Mouse (Mus musculus) ES-E14 (cell line): ENCODE results near the gene Cryba4. TPM values are rescaled to one million over a fixed set of nuclear protein-coding genes. Genes with fewer than 3 reads are reported as not detected.
A peak's percentile ranks its signal among the peaks of the same experiment; 100 is the strongest.

Source experiments
- DNase-seq: peaks from one replicate; pipeline ENCODE4 v3.0.0-alpha.2; 2013; ENCODE audit warnings: low read depth, low spot score
- H3K27ac ChIP-seq: 2 replicates; pipeline ENCODE4 v1.5.1; 2012; ENCODE audit warnings: low read depth, mild to moderate bottlenecking, low read length, moderate library complexity, mixed read lengths; ENCODE audit not compliant: poor library complexity, insufficient read depth, severe bottlenecking
- H3K36me3 ChIP-seq: 2 replicates; pipeline ENCODE4 v1.6.1; 2012; ENCODE audit warnings: mild to moderate bottlenecking, low read length, moderate library complexity, mixed read lengths; ENCODE audit not compliant: control insufficient read depth, poor library complexity, insufficient read depth, severe bottlenecking
- H3K4me1 ChIP-seq, 2 experiments: fragments of 150-350 bp in 1 of 2; sonication (generic) in 1 of 2; 2 replicates each; pipeline ENCODE4 v1.6.1; 2012; ENCODE audit warnings: low read length in 2 of 2, mild to moderate bottlenecking in 1 of 2, mixed read lengths in 1 of 2; ENCODE audit not compliant: control insufficient read depth in 2 of 2, insufficient read depth in 2 of 2, poor library complexity in 1 of 2
- H3K4me3 ChIP-seq, 2 experiments: fragments of 150-350 bp in 1 of 2; sonication (generic) in 1 of 2; 2 replicates each; pipeline ENCODE4 v1.5.1; 2012; ENCODE audit warnings: low read length in 2 of 2, low read depth in 1 of 2, mild to moderate bottlenecking in 1 of 2, mixed read lengths in 1 of 2; ENCODE audit not compliant: insufficient read depth in 1 of 2, poor library complexity in 1 of 2, severe bottlenecking in 1 of 2
- H3K9ac ChIP-seq: 2 replicates; pipeline ENCODE4 v1.6.1; 2012; ENCODE audit warnings: low read depth, mild to moderate bottlenecking, low read length, mixed read lengths; ENCODE audit not compliant: poor library complexity, insufficient read depth, severe bottlenecking
- H3K9me3 ChIP-seq: fragments of 150-350 bp; sonication (generic); 2 replicates; pipeline ENCODE4 v1.6.1; 2012; ENCODE audit warnings: low read depth, mild to moderate bottlenecking, low read length; ENCODE audit not compliant: control insufficient read depth, insufficient read depth
- CHD2 ChIP-seq: IDR thresholded peaks from 2 replicates; pipeline ENCODE4 v1.6.1; 2014; ENCODE audit warnings: mild to moderate bottlenecking, low read depth, low read length, inconsistent platforms
- HCFC1 ChIP-seq: IDR thresholded peaks from 2 replicates; pipeline ENCODE4 v1.6.1; 2012; ENCODE audit warnings: low read length, inconsistent platforms, borderline replicate concordance; ENCODE audit not compliant: insufficient read depth
- MAFK ChIP-seq: IDR thresholded peaks from 2 replicates; pipeline ENCODE4 v1.6.1; 2014; ENCODE audit warnings: mild to moderate bottlenecking, low read depth, low read length, inconsistent platforms; ENCODE audit not compliant: insufficient read depth
- ZC3H11A ChIP-seq: IDR thresholded peaks from 2 replicates; pipeline ENCODE4 v1.6.1; 2012; ENCODE audit warnings: low read depth, mild to moderate bottlenecking, inconsistent platforms, low read length, borderline replicate concordance
- ZNF384 ChIP-seq: IDR thresholded peaks from 2 replicates; pipeline ENCODE4 v1.6.1; 2012; ENCODE audit warnings: low read depth, low read length, inconsistent platforms
- in situ Hi-C, 2 experiments: fragments of 600-800 bp; cut with MboI; formaldehyde crosslinking; loops; one replicate each; pipeline ENCODE4 v1.15.1; 2025; ENCODE audit warnings: low sequenced_read_pairs in 2 of 2, inconsistent platforms in 1 of 2; ENCODE audit not compliant: unreplicated experiment in 2 of 2
- total RNA-seq: library from RNA; depleted of rRNA; stranded (reverse); fragments of 300-350 nt; gene quantifications from 2 replicates; pipeline ENCODE4 v1.2.3, GENCODE M21; 2012

Cryba4 gene
- total RNA-seq, 1 experiment, result 0.31 TPM

DNA sequence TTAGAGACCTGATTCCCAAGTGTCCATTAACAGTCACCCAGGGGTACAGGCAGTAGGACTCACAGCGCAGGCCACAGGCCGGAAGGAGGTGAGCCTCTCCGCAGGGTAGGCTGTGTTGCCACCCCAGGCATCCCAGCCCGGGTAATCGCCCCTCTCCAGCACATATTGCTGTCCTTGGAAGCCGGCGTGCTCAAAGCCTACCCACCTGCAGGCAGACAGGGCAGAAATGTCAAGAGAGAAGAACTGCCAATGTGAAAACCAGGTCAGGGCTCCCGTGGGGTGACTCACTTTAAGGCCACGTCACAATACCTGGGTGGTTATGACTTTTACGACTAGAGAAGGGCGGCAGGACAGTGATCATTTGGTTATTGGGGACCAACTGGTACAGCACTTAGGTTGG lies 3.2 kb downstream of the Cryba4 start:
- Histone ChIP-seq H3K9me3 (no peaks in the 10 kb centered on the region), H3K9ac (no peak overlapping the region), H3K27ac (no peak overlapping the region), H3K36me3 (no peaks in the 10 kb centered on the region), H3K4me1 (peaks cover 0 to 19% of the 10 kb centered on the region in 2 experiments; a peak in 2 of 4 replicates), H3K4me3 (no peak overlapping the region)
- in situ Hi-C loops, result loop anchor here in 1 of 2 experiments (25.0 kb wide), 1 partner anchor 88 kb away; the partner anchor contains the start of genes Hps4, Srrd and Tfip11
- TF ChIP-seq HCFC1 (no peak), MAFK (no peak), CHD2 (no peak), ZNF384 (no peak), ZC3H11A (no peak)
- no peak for DNase-seq

DNA sequence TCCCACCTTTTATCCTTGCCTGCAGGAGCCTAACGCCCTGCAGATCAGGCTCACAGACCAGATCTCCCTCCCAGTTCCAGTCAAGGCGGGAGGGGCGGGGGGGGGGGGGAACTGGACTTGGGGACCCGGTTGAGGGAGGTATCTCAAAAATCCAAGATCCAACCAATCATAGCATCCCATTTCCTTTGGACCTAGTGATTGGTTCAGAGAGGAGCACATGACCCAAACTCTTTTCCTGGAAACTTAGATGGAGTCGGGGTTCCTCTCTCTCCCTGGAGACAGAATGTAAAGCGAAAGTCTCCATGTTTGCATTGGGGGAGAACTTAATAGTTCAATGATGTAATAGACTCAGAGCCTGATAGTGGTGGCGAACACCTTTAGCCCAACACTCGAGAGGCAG lies 4.9 kb downstream of the Cryba4 start:
- in situ Hi-C loops, result loop anchor here in 1 of 2 experiments (25.0 kb wide), 1 partner anchor 90 kb away; the partner anchor contains the start of genes Hps4, Srrd and Tfip11
- H3K4me3 ChIP-seq, result peak overlapping the region; percentile 22 to 44

DNA sequence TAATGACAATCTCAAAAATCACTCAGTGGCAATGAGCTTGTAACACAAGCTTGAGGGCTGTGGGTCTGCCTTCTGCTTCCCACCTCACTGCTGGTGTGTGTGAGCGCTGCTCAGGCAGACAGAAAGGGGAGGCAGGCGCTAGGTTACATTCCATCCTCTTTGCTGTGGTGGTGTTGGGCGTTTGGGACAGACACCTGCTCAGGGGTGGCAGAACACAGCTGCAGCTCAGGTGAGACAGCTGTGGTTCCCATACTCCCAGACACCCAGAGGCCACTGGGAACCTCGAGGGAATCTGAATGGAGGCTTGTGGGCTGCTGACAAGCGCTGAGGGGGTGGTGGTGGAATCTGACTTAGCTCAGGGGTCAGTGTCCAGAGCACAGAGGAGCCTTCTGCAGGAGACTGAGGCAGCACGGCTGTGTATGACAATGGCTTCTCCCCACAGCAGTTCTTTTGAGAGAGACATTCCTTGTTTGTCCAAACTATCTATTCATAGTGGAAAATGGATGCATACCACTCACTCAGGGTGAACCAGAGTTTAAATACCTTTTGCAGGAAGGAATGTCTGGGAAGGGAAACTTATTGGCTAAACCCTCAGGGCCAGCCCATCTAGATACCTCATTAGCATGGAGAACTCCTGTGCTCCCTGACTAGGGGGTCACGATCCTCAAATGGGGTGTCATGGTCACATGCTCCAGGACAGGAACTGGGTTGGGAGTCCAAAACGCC lies 7.3 kb downstream of the Cryba4 start:
- Histone ChIP-seq H3K27ac (no peak overlapping the region), H3K9me3 (no peaks in the 10 kb centered on the region), H3K36me3 (no peaks in the 10 kb centered on the region), H3K4me3 (no peak overlapping the region), H3K4me1 (peaks cover 0 to 7% of the 10 kb centered on the region in 2 experiments; a peak in 2 of 4 replicates), H3K9ac (no peak overlapping the region)
- TF ChIP-seq CHD2 (no peak), ZC3H11A (no peak), HCFC1 (no peak), MAFK (no peak), ZNF384 (no peak)
- in situ Hi-C loops, result loop anchor here in 1 of 2 experiments (25.0 kb wide), 1 partner anchor 92 kb away; the partner anchor contains the start of genes Hps4, Srrd and Tfip11
- DNase-seq, result no peak

More for the DNA sequence above, 4.9 kb downstream of the Cryba4 start:
- TF ChIP-seq ZC3H11A (no peak), ZNF384 (no peak), HCFC1 (no peak), MAFK (no peak), CHD2 (no peak)
- H3K9ac ChIP-seq, result peak overlapping the region; percentile 51; the same call in 1 of the 2 replicates
- H3K27ac ChIP-seq, result no peak overlapping the region
- DNase-seq, result no peak
- peaks cover 0 to 7% of the 10 kb centered on the region in 2 experiments; a peak in 2 of 4 replicates for H3K4me1 ChIP-seq
- H3K9me3 ChIP-seq, result no peaks in the 10 kb centered on the region
- H3K36me3 ChIP-seq, result no peaks in the 10 kb centered on the region

DNA sequence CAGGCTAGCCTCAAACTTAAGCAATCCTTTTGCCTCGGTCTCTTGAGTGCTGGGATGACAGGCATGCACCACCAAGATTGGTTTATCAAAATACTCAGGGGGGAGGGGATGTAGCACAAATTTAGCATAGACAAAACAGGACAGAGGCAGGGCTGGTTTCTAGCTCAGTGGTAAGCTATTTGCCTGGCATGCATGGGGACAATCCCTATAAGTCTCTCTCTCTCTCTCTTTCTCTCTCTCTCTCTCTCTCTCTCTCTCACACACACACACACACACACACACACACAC lies 8.1 kb downstream of the Cryba4 start:
- H3K27ac ChIP-seq, result no peak overlapping the region
- H3K9ac ChIP-seq, result no peak overlapping the region
- TF ChIP-seq MAFK (no peak), ZNF384 (no peak), ZC3H11A (no peak), HCFC1 (no peak), CHD2 (no peak)
- H3K4me1 ChIP-seq, result peaks cover 0 to 7% of the 10 kb centered on the region in 2 experiments; a peak in 2 of 4 replicates
- in situ Hi-C loops, result loop anchor here in 1 of 2 experiments (25.0 kb wide), 1 partner anchor 93 kb away; the partner anchor contains the start of genes Hps4, Srrd and Tfip11
- DNase-seq, result no peak
- H3K9me3 ChIP-seq, result no peaks in the 10 kb centered on the region
- H3K4me3 ChIP-seq, result no peak overlapping the region
- H3K36me3 ChIP-seq, result no peaks in the 10 kb centered on the region
